Mouse (Mus musculus) heart, embryonic 11.5 days (tissue): ENCODE measurements around the gene Dio2. TPM values are rescaled to one million over a fixed set of nuclear protein-coding genes. Genes with fewer than 3 reads are reported as not detected.

ENCODE experiments used
- ATAC-seq: fragments of 200-750 bp; cut with Nextera tagmentation; replicated peaks from 2 replicates; pipeline ENCODE4 v1.8.0; 2017; ENCODE audit warnings: moderate library complexity; ENCODE audit not compliant: insufficient number of reproducible peaks, low FRiP score, low TSS enrichment
- H3K27ac ChIP-seq: fragments of 300-500 bp; sonication (generic); 2 replicates; pipeline ENCODE4 v1.5.1; 2014; ENCODE audit warnings: mild to moderate bottlenecking, low read depth, low read length
- H3K27me3 ChIP-seq: fragments of 300-500 bp; sonication (generic); 2 replicates; pipeline ENCODE4 v1.6.1; 2014; ENCODE audit warnings: mild to moderate bottlenecking, low read length, mixed read lengths; ENCODE audit not compliant: control insufficient read depth, insufficient read depth
- H3K36me3 ChIP-seq: fragments of 300-500 bp; sonication (generic); 2 replicates; pipeline ENCODE4 v1.6.1; 2014; ENCODE audit warnings: mild to moderate bottlenecking, low read length, moderate library complexity, mixed read lengths; ENCODE audit not compliant: control insufficient read depth, insufficient read depth
- H3K4me1 ChIP-seq: fragments of 300-500 bp; sonication (generic); 2 replicates; pipeline ENCODE4 v1.6.1; 2014; ENCODE audit warnings: low read length; ENCODE audit not compliant: control insufficient read depth, insufficient read depth
- H3K4me2 ChIP-seq: fragments of 300-500 bp; sonication (generic); 2 replicates; pipeline ENCODE4 v1.6.1; 2014; ENCODE audit warnings: mild to moderate bottlenecking, moderate library complexity
- H3K4me3 ChIP-seq: fragments of 300-500 bp; sonication (generic); 2 replicates; pipeline ENCODE4 v1.5.1; 2014; ENCODE audit warnings: low read depth, low read length
- H3K9ac ChIP-seq: fragments of 300-500 bp; sonication (generic); 2 replicates; pipeline ENCODE4 v1.6.1; 2014; ENCODE audit warnings: mild to moderate bottlenecking, low read depth, low read length, moderate library complexity
- H3K9me3 ChIP-seq: fragments of 300-500 bp; sonication (generic); replicated peaks from 2 replicates; pipeline ENCODE4 v1.6.1; 2016; ENCODE audit warnings: low read length; ENCODE audit not compliant: control insufficient read depth
- WGBS: fragments of 180-500 bp; shearing (Covaris S2); extraction: QIAGEN DNeasy Blood & Tissue Kit; methylation state at CpG from one replicate; pipeline ENCODE4 v1.1.7; 2014; ENCODE audit not compliant: insufficient replicate concordance; 5-methylcytosine and 5-hydroxymethylcytosine counted together
- polyA plus RNA-seq: library from polyadenylated mRNA; unstranded; fragments of >200 nt; fragmentation: Nextera tagmentation; extraction: Ambion mirVana; gene quantifications from 2 replicates; pipeline ENCODE4 v1.2.1, GENCODE M21; 2014

The Dio2 gene
- polyA plus RNA-seq, 1 experiment from 2014 or later, result 0.34 TPM

- 48% methylated on average over 10 of the region's 10 CpGs for WGBS
- Histone ChIP-seq H3K27me3 (no peaks in the 10 kb centered on the region), H3K4me1 (no peaks in the 10 kb centered on the region), H3K36me3 (no peaks in the 10 kb centered on the region), H3K4me3 (no peak overlapping the region), H3K9me3 (no peaks in the 10 kb centered on the region), H3K9ac (no peak overlapping the region), H3K4me2 (no peak overlapping the region), H3K27ac (no peak overlapping the region)
- ATAC-seq, result no peak
Measured at GRCm38 (mm10) chr12:90729648-90730047, 8.6 kb downstream of the Dio2 start.

DNA sequence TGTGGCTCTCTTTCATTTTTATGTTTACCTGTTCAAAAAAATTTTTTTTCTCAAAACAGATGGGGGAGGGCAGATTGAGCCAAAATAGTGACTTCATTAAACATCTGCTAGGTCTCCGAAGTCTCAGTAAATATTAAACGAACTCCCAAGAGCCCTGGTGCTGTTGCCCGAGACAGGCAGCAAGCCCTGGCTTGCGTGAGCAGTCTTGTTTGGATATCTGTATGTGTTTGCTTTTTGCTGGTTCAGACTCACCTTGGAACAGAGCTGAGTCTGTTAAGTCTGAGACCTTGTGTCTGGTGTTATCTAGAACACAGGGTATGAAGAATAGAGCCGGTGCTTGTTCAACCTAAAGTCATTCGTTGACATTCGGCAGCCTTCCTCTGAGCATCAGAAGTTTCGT lies 13.1 kb downstream of the Dio2 start:
- Histone ChIP-seq H3K4me2 (no peak overlapping the region), H3K27me3 (no peaks in the 10 kb centered on the region), H3K9me3 (no peaks in the 10 kb centered on the region), H3K36me3 (no peaks in the 10 kb centered on the region), H3K9ac (no peak overlapping the region), H3K27ac (no peak overlapping the region), H3K4me3 (no peak overlapping the region), H3K4me1 (no peaks in the 10 kb centered on the region)
- 79% methylated on average over 8 of the region's 8 CpGs for WGBS
- no peak for ATAC-seq

- H3K36me3 ChIP-seq, result no peaks in the 10 kb centered on the region
- H3K9me3 ChIP-seq, result no peaks in the 10 kb centered on the region
- no peak overlapping the region for H3K4me2 ChIP-seq
- no peak overlapping the region for H3K4me3 ChIP-seq
- H3K27me3 ChIP-seq, result no peaks in the 10 kb centered on the region
- no peaks in the 10 kb centered on the region for H3K4me1 ChIP-seq
- WGBS, result 81% methylated on average over 11 of the region's 11 CpGs
- ATAC-seq, result no peak
- no peak overlapping the region for H3K27ac ChIP-seq
- no peak overlapping the region for H3K9ac ChIP-seq
Measured at GRCm38 (mm10) chr12:90724644-90725043, 13.6 kb downstream of the Dio2 start.

DNA sequence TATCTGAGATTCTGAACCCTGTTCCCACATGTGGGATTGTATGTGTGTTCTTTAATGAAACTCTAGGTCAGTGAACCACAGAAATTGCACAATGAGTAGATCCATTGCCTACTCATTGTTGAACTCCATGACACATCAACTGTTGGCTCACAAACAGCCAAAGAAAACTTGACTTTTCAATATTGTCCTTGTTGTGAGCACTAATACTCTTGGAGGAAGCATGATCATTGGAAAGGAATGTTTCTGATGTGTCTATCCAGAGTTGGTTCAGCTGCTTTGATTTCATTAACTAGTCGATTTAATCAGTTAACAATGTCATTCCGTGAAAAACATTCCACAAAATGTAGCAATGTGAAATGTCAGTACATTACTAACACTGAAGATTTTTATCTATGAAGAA lies 44.1 kb downstream of the Dio2 start:
- 80% methylated on average over 2 of the region's 2 CpGs for WGBS
- H3K4me1 ChIP-seq, result no peaks in the 10 kb centered on the region
- H3K4me2 ChIP-seq, result no peak overlapping the region
- H3K36me3 ChIP-seq, result no peaks in the 10 kb centered on the region
- H3K9me3 ChIP-seq, result no peaks in the 10 kb centered on the region
- no peak overlapping the region for H3K4me3 ChIP-seq
- no peak overlapping the region for H3K9ac ChIP-seq
- no peaks in the 10 kb centered on the region for H3K27me3 ChIP-seq
- no peak overlapping the region for H3K27ac ChIP-seq
- ATAC-seq, result no peak
